In the genomic region with DNA sequence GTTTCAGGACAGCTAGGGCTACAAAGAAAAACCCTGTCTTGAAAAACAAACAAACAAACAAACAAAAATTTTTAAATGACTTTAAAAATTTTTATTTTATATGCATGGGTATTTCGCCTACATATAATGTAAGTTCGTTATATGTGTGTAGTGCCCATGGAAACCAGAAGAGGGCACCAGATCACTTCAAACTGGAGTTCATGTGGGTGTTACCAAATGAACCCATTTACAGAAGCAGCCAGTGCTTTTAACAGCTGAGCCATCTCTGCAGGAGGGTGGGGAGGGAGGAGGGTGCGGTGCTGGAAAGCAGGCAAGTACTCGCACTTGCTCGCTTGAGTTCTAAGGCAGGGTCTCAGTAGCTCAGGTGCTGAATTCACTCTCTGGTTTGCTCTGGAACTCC, we compare ENCODE assay signal across 8 mouse cellular contexts. TPM values are rescaled to one million over a fixed set of nuclear protein-coding genes. Genes with fewer than 3 reads are reported as not detected.
DNase-seq lines count a peak whose midpoint lies in the region; ATAC-seq and TF ChIP-seq lines count a peak whose summit lies in the region.

No protein-coding gene starts in this region.

- TF ChIP-seq CTCF in layer of hippocampus, adult 2 months (conservative IDR thresholded peaks at IDR 0.05) = peak; percentile 85

- peak; percentile 37 to 45 for DNase-seq in cerebellum, adult 18-20 months
- DNase-seq in layer of hippocampus, adult 2 months (ENCODE audit: low spot score in 2 of 2) = peak; percentile 47 to 54
- DNase-seq in layer of hippocampus, adult 8-10 months (ENCODE audit: low spot score in 2 of 2) = no peak
- peak; percentile 26 for DNase-seq in MN1 (ENCODE audit: low spot score)
- peak; percentile 69 for DNase-seq in kidney, postnatal 10 days
- DNase-seq in ovary, postnatal 10 days (ENCODE audit: low spot score) = no peak

- ATAC-seq in cerebellum, adult (ENCODE audit: insufficient number of reproducible peaks, low FRiP score, low TSS enrichment) = no peak
- ATAC-seq in neutrophil, adult 5-6 weeks (ENCODE audit: extremely low read depth, insufficient number of reproducible peaks, low FRiP score, poor library complexity, severe bottlenecking) = peak; percentile 45; the same call in 1 of the 2 replicates

- H3K27ac ChIP-seq in layer of hippocampus, adult 2 months = no peak overlapping the region

- no peak overlapping the region for H3K4me3 ChIP-seq in layer of hippocampus, adult 2 months

RNA-seq across cellular contexts. Expression of gene Rpl12, which starts 21.9 kb away (rescaled TPM):
- total RNA-seq in layer of hippocampus, adult 2 months (2021) = 100 to 1,000 TPM; 115 to 125 TPM
- 100 to 1,000 TPM; 120 to 150 (median 129) TPM for total RNA-seq in layer of hippocampus, adult 8-10 months (2022)
- 1,202 and 1,236 TPM in 2 replicates for total RNA-seq in neutrophil, adult 5-6 weeks (2017)

RNA-seq across cellular contexts. Expression of gene Lrsam1, which starts 22.0 kb away (rescaled TPM):
- 10 to 100 TPM; 36.8 to 37.9 TPM for total RNA-seq in layer of hippocampus, adult 2 months (2021)
- 10 to 100 TPM; 35.1 to 39.9 (median 38.6) TPM for total RNA-seq in layer of hippocampus, adult 8-10 months (2022)
- total RNA-seq in neutrophil, adult 5-6 weeks (2017) = 13.5 and 14.9 TPM in 2 replicates

RNA-seq across cellular contexts. Expression of gene Slc2a8, which starts 42.5 kb away (rescaled TPM):
- 10 to 100 TPM; 19.1 to 21.7 TPM for total RNA-seq in layer of hippocampus, adult 2 months (2021)
- 10 to 100 TPM; 19.7 to 23.1 (median 21.8) TPM for total RNA-seq in layer of hippocampus, adult 8-10 months (2022)
- 1.2 TPM in 2 replicates for total RNA-seq in neutrophil, adult 5-6 weeks (2017)

Comparison
In these comparisons a context has a peak if more than half of its experiments do, and no peak if none do; other contexts are left out.
1. DNase-seq: peak in cerebellum, adult 18-20 months (2 of 2), layer of hippocampus, adult 2 months (2 of 2), MN1 (single experiment) and kidney, postnatal 10 days (single experiment); none in layer of hippocampus, adult 8-10 months (0 of 2) and ovary, postnatal 10 days (single experiment).